Mouse (Mus musculus) lung, embryonic 14.5 days (tissue): ENCODE results near the gene Zmynd8. TPM values are rescaled to one million over a fixed set of nuclear protein-coding genes. Genes with fewer than 3 reads are reported as not detected.

ENCODE experiments used
- ATAC-seq: fragments of 200-750 bp; cut with Nextera tagmentation; 2 replicates; pipeline ENCODE4 v1.8.0; 2017; ENCODE audit warnings: mild to moderate bottlenecking, moderate TSS enrichment, moderate library complexity; ENCODE audit not compliant: insufficient read depth
- DNase-seq: peaks from one replicate; pipeline ENCODE4 v3.0.0-alpha.2; 2015
- H3K27ac ChIP-seq: fragments of 300-500 bp; sonication (generic); 2 replicates; pipeline ENCODE4 v1.5.1; 2014; ENCODE audit warnings: low read depth, mild to moderate bottlenecking, moderate library complexity
- H3K27me3 ChIP-seq: fragments of 300-500 bp; sonication (generic); 2 replicates; pipeline ENCODE4 v1.6.1; 2014; ENCODE audit warnings: low read length, control low read depth; ENCODE audit not compliant: insufficient read depth
- H3K36me3 ChIP-seq: fragments of 300-500 bp; sonication (generic); 2 replicates; pipeline ENCODE4 v1.6.1; 2014; ENCODE audit warnings: control low read depth; ENCODE audit not compliant: insufficient read depth
- H3K4me1 ChIP-seq: fragments of 300-500 bp; sonication (generic); 2 replicates; pipeline ENCODE4 v1.6.1; 2014; ENCODE audit warnings: antibody characterized with exemption, control low read depth; ENCODE audit not compliant: insufficient read depth
- H3K4me2 ChIP-seq: fragments of 300-500 bp; sonication (generic); 2 replicates; pipeline ENCODE4 v1.6.1; 2014; ENCODE audit warnings: mild to moderate bottlenecking
- H3K4me3 ChIP-seq: fragments of 300-500 bp; sonication (generic); 2 replicates; pipeline ENCODE4 v1.5.1; 2014; ENCODE audit warnings: low read depth, low read length
- H3K9ac ChIP-seq: fragments of 300-500 bp; sonication (generic); 2 replicates; pipeline ENCODE4 v1.6.1; 2014
- H3K9me3 ChIP-seq: fragments of 300-500 bp; sonication (generic); 2 replicates; pipeline ENCODE4 v1.6.1; 2016; ENCODE audit warnings: low read depth, low read length, control low read depth
- CTCF ChIP-seq: IDR thresholded peaks from 2 replicates; pipeline ENCODE4 v1.5.1; 2016; ENCODE audit warnings: antibody characterized with exemption, low read depth
- WGBS: fragments of 180-500 bp; shearing (Covaris S2); extraction: QIAGEN DNeasy Blood & Tissue Kit; methylation state at CpG from one replicate; pipeline ENCODE4 v1.1.7; 2014; 5-methylcytosine and 5-hydroxymethylcytosine counted together
- polyA plus RNA-seq: library from polyadenylated mRNA; unstranded; fragments of >200 nt; fragmentation: Nextera tagmentation; extraction: Ambion mirVana; gene quantifications from 2 replicates; pipeline ENCODE4 v1.2.1, GENCODE M21; 2014

The Zmynd8 gene
- polyA plus RNA-seq, 1 experiment from 2014 or later = 40.5 TPM

GRCm38 (mm10) chr2:165759421-165759985 is 139.3 kb downstream of the Zmynd8 start:
- no peak for TF ChIP-seq CTCF
- no peak for ATAC-seq
- no peaks in the 10 kb centered on the region for H3K36me3 ChIP-seq

GRCm38 (mm10) chr2:165758534-165758933 is 140.3 kb downstream of the Zmynd8 start:
- DNase-seq (peak; percentile 37), ATAC-seq (no peak)
- H3K9ac ChIP-seq = no peak overlapping the region
- no peak for TF ChIP-seq CTCF
- no peak overlapping the region for H3K4me3 ChIP-seq
- H3K4me1 ChIP-seq = no peaks in the 10 kb centered on the region
- no peak overlapping the region for H3K4me2 ChIP-seq
- H3K27me3 ChIP-seq = no peaks in the 10 kb centered on the region
- no peaks in the 10 kb centered on the region for H3K36me3 ChIP-seq
- 13% methylated on average over 5 of the region's 5 CpGs for WGBS
- H3K9me3 ChIP-seq = no peaks in the 10 kb centered on the region
- H3K27ac ChIP-seq = no peak overlapping the region

More at GRCm38 (mm10) chr2:165759421-165759985, 139.3 kb downstream of the Zmynd8 start:
- no peaks in the 10 kb centered on the region for H3K4me1 ChIP-seq
- DNase-seq = no peak
- no peak overlapping the region for H3K4me2 ChIP-seq
- no peak overlapping the region for H3K9ac ChIP-seq
- no peaks in the 10 kb centered on the region for H3K9me3 ChIP-seq
- H3K27ac ChIP-seq = no peak overlapping the region
- no peak overlapping the region for H3K4me3 ChIP-seq
- WGBS = 83% methylated on average over 13 of the region's 13 CpGs
- H3K27me3 ChIP-seq = no peaks in the 10 kb centered on the region

GRCm38 (mm10) chr2:165757799-165758198 is 141.0 kb downstream of the Zmynd8 start:
- TF ChIP-seq CTCF = no peak
- WGBS = 72% methylated on average over 15 of the region's 15 CpGs
- DNase-seq = no peak

DNA sequence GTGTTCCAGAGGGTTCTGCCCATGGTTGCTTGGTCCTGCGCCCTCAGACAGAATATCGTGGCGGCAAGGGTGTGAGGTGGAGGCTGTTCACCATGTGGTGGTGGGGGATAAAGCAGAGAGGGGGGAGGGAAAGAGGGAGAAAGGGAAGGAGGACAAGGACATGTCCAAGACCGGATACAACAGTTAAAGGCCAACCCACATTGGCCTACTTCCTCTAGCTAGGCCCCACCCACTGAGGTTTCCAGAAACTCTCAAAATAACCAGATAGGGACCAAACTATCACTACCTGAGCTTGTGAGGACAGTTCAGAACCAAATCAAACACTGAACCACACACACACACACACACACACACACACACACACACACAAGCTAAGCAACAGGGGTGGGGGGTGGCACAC is 146.1 kb downstream of the Zmynd8 start:
- Histone ChIP-seq H3K4me3 (no peak overlapping the region), H3K4me1 (no peaks in the 10 kb centered on the region), H3K27ac (no peak overlapping the region), H3K4me2 (no peak overlapping the region), H3K9ac (no peak overlapping the region), H3K36me3 (no peaks in the 10 kb centered on the region), H3K9me3 (no peaks in the 10 kb centered on the region), H3K27me3 (no peaks in the 10 kb centered on the region)
- ATAC-seq (no peak), DNase-seq (no peak)
- 75% methylated on average over 4 of the region's 4 CpGs for WGBS
- TF ChIP-seq CTCF = no peak

More at GRCm38 (mm10) chr2:165757799-165758198, 141.0 kb downstream of the Zmynd8 start:
- no peak overlapping the region for H3K9ac ChIP-seq
- no peak overlapping the region for H3K27ac ChIP-seq
- no peak overlapping the region for H3K4me3 ChIP-seq
- H3K9me3 ChIP-seq = no peaks in the 10 kb centered on the region
- H3K27me3 ChIP-seq = no peaks in the 10 kb centered on the region
- ATAC-seq = no peak
- no peak overlapping the region for H3K4me2 ChIP-seq
- H3K36me3 ChIP-seq = no peaks in the 10 kb centered on the region
- H3K4me1 ChIP-seq = no peaks in the 10 kb centered on the region

DNA sequence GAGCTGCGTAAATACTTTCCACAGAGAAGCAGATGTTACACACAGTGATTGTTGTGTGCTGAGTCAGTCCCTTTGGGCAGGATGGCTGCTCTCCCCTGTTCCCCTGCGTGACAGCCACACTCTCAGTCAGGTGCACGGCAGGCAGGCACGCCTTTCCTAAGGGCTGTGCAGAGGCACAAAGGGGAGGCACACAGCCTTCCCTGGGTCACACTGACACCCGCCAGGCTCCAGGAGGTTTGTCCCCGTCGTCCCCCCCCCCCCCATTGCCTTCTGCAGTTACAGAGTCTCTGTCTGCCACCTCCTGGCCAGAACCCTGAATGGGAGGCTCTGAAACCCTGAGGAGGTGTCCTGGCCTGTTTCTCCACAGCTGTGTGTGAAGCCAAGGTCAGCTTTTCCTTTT is 147.7 kb downstream of the Zmynd8 start:
- H3K4me3 ChIP-seq = no peak overlapping the region
- H3K9ac ChIP-seq = no peak overlapping the region
- ATAC-seq = no peak
- no peaks in the 10 kb centered on the region for H3K36me3 ChIP-seq
- H3K4me2 ChIP-seq = no peak overlapping the region
- peak; percentile 51 for TF ChIP-seq CTCF
- WGBS = 32% methylated on average over 7 of the region's 7 CpGs
- H3K27ac ChIP-seq = no peak overlapping the region
- H3K4me1 ChIP-seq = no peaks in the 10 kb centered on the region
- no peaks in the 10 kb centered on the region for H3K27me3 ChIP-seq
- no peaks in the 10 kb centered on the region for H3K9me3 ChIP-seq
- peak; percentile 46 for DNase-seq

GRCm38 (mm10) chr2:165748426-165748825 is 150.4 kb downstream of the Zmynd8 start:
- H3K4me1 ChIP-seq = no peaks in the 10 kb centered on the region
- H3K27ac ChIP-seq = no peak overlapping the region
- no peak for TF ChIP-seq CTCF
- H3K4me2 ChIP-seq = no peak overlapping the region
- ATAC-seq (no peak), DNase-seq (no peak)
- H3K27me3 ChIP-seq = no peaks in the 10 kb centered on the region
- no peaks in the 10 kb centered on the region for H3K36me3 ChIP-seq
- H3K9me3 ChIP-seq = no peaks in the 10 kb centered on the region
- H3K9ac ChIP-seq = no peak overlapping the region
- H3K4me3 ChIP-seq = no peak overlapping the region
- WGBS = 18% methylated on average over 11 of the region's 11 CpGs

GRCm38 (mm10) chr2:165747975-165748374 is 150.8 kb downstream of the Zmynd8 start:
- DNase-seq = no peak
- Histone ChIP-seq H3K4me1 (no peaks in the 10 kb centered on the region), H3K4me3 (no peak overlapping the region), H3K4me2 (no peak overlapping the region), H3K9ac (no peak overlapping the region), H3K9me3 (no peaks in the 10 kb centered on the region), H3K36me3 (no peaks in the 10 kb centered on the region), H3K27ac (no peak overlapping the region), H3K27me3 (no peaks in the 10 kb centered on the region)
- 48% methylated on average over 7 of the region's 7 CpGs for WGBS
- TF ChIP-seq CTCF = no peak
- ATAC-seq = no peak
